Mouse (Mus musculus): ENCODE measurements around the gene Cyb5d1. TPM values are rescaled to one million over a fixed set of nuclear protein-coding genes. Genes with fewer than 3 reads are reported as not detected.
"Not testable (repeated sequence)": the region's sequence is repeated elsewhere in the genome, so short reads cannot be mapped to it uniquely, and the experiment has no call there.

Cyb5d1 gene
- polyA plus RNA-seq (2012; ENCODE audit: insufficient read depth, insufficient read length, missing spikeins) = 16.1 and 18.9 TPM in 2 replicates

DNA sequence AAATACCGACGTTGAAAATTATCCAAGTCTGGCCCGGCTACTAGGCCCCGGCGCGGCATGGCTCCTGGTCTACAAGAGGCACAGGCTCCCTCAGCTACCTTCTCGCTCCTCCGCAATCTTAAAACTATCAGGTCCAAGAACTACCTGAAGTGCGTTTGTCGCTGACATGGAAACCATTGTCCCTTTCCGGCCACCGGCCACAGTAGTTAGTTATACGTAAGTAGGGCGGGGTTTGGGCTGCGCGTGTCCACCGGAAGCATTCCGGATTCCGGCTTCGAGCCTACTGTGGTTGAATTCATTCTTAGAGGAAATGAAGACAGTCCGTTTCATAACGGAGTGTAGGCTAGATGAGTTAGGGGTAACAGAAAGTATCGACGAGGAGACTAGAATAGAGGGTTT is at the start of gene Cyb5d1, which contains the start of gene Naa38:
Gene Cyb5d1 (minus strand): TSS at position 397 of the 399 bp plus-strand sequence.
Gene Naa38 (plus strand): TSS at position 253 of the 399 bp plus-strand sequence.
- H3K27ac ChIP-seq (replicated peaks; ENCODE audit: low read depth, low read length) = peak within 1 kb of the TSS; percentile 99
- not testable (repeated sequence) for H3K4me1 ChIP-seq (ENCODE audit: control insufficient read depth, insufficient read depth, insufficient read length, low read length)
- peak within 1 kb of the TSS; percentile 85 for H3K4me3 ChIP-seq (ENCODE audit: insufficient read depth, low read depth, low read length)

- Histone ChIP-seq H3K27ac (replicated peaks; ENCODE audit: low read depth, low read length) (peak overlapping the region; percentile 59), H3K4me3 (ENCODE audit: insufficient read depth, low read depth, low read length) (no peak overlapping the region), H3K4me1 (ENCODE audit: control insufficient read depth, insufficient read depth, insufficient read length, low read length) (peaks cover 4% of the 10 kb centered on the region)
These were observed 47.9 kb upstream of the Cyb5d1 start for GRCm38 (mm10) chr11:69443328-69443727.

- Histone ChIP-seq H3K4me1 (ENCODE audit: control insufficient read depth, insufficient read depth, insufficient read length, low read length) (peaks cover under 1% of the 10 kb centered on the region), H3K4me3 (ENCODE audit: insufficient read depth, low read depth, low read length) (no peak overlapping the region), H3K27ac (replicated peaks; ENCODE audit: low read depth, low read length) (no peak overlapping the region)
These were observed 41.9 kb upstream of the Cyb5d1 start for GRCm38 (mm10) chr11:69437291-69437690.

DNA sequence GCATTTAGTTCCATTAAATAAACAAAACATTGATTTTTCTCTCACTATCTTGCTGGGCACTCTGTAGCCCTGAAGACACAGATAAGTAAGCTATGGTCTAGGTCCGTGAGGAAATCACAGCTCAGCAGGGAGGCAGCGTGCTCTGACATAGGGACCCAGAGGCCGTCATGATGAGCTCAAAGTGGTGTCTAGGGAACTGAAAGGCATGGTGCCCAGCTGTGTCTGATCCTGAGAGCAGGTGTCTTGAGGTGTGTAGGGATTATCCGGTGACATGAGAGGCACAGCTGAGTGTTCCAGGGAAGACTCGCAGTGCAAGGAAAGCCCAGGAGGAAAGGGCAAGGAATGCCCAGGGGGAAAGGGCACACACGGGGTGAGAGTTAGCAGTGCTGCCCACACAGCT is 37.8 kb upstream of the Cyb5d1 start:
- no peak overlapping the region for H3K4me3 ChIP-seq (ENCODE audit: insufficient read depth, low read depth, low read length)
- no peaks in the 10 kb centered on the region for H3K4me1 ChIP-seq (ENCODE audit: control insufficient read depth, insufficient read depth, insufficient read length, low read length)
- H3K27ac ChIP-seq (replicated peaks; ENCODE audit: low read depth, low read length) = no peak overlapping the region

DNA sequence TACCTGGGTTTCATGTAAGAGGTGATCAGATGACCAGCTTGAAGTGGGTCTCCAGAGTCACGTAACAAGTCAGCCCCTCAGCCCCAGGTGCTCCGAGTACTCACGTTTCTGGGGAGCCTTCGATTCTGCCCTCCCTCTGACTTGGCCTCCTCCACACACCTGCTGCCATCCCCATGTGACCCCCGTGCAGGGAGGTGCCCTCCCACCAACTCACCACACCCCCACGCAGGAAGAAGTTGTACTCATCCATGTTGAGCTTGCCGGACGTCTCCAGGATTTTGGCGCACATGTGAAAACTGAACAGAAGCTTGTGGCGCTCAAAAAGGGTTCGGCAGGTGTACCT is 37.2 kb upstream of the Cyb5d1 start:
- Histone ChIP-seq H3K4me3 (ENCODE audit: insufficient read depth, low read depth, low read length) (no peak overlapping the region), H3K4me1 (ENCODE audit: control insufficient read depth, insufficient read depth, insufficient read length, low read length) (no peaks in the 10 kb centered on the region), H3K27ac (replicated peaks; ENCODE audit: low read depth, low read length) (no peak overlapping the region)

DNA sequence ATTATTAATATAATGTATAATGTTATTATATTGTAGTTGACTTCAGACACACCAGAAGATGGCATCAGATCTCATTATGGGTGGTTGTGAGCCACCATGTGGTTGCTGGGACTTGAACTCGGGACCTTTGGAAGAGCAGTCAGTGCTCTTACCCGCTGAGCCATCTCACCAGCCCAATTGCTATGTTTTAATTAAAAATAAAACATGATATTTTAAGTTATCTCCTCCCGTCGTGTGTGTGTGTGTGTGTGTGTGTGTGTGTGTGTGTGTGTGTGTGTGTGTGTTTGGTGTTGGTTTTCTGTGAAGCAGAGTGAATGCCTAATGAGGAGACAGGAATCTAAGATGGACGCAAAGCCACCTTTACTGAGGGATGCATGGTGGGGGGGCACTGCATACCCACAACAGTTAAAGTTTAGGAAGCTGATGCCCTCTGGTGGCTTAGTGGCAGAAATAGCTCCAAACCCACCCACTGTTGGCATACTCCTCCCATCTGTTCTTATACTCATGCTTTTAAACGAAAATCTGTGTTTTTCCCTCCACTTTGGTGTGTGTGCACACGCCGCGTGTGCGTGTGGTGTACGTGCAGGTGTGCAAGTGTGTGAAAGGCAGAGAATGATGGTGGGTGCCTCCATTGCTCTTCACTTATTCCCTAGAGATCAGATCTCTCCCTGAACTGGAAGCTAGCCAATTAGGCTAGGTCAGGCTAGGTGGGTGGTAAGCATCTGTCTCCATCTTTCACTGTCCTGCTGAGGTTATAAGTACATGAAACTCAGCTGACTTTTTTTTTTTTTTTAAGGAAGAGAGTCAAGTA is 36.6 kb upstream of the Cyb5d1 start:
- Histone ChIP-seq H3K27ac (replicated peaks; ENCODE audit: low read depth, low read length) (no peak overlapping the region), H3K4me1 (ENCODE audit: control insufficient read depth, insufficient read depth, insufficient read length, low read length) (no peaks in the 10 kb centered on the region), H3K4me3 (ENCODE audit: insufficient read depth, low read depth, low read length) (no peak overlapping the region)

DNA sequence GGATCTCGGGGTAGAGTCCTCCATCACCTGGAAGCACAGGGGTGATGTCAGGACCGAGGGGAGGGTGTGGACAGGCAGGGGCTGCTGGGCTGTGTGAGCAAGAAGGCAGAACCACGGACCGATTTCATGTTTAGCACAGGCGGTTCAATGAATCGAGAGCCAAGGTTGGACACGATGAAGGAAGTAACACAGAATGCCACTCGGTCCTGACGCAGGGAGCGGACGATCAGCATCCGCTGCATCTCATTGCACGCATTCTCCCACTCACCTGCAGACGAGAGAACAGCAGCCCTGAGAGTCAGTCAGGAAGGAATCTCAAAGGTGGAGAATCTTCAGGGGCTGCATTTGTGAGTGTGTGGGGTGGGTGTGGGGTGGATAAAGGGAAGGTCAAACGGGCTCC is 35.2 kb upstream of the Cyb5d1 start:
- no peaks in the 10 kb centered on the region for H3K4me1 ChIP-seq (ENCODE audit: control insufficient read depth, insufficient read depth, insufficient read length, low read length)
- H3K4me3 ChIP-seq (ENCODE audit: insufficient read depth, low read depth, low read length) = no peak overlapping the region
- H3K27ac ChIP-seq (replicated peaks; ENCODE audit: low read depth, low read length) = no peak overlapping the region

GRCm38 (mm10) chr11:69429313-69429712 is 33.9 kb upstream of the Cyb5d1 start:
- Histone ChIP-seq H3K27ac (replicated peaks; ENCODE audit: low read depth, low read length) (no peak overlapping the region), H3K4me3 (ENCODE audit: insufficient read depth, low read depth, low read length) (no peak overlapping the region), H3K4me1 (ENCODE audit: control insufficient read depth, insufficient read depth, insufficient read length, low read length) (no peaks in the 10 kb centered on the region)

GRCm38 (mm10) chr11:69428751-69429150 is 33.3 kb upstream of the Cyb5d1 start:
- H3K4me3 ChIP-seq (ENCODE audit: insufficient read depth, low read depth, low read length) = no peak overlapping the region
- no peaks in the 10 kb centered on the region for H3K4me1 ChIP-seq (ENCODE audit: control insufficient read depth, insufficient read depth, insufficient read length, low read length)
- no peak overlapping the region for H3K27ac ChIP-seq (replicated peaks; ENCODE audit: low read depth, low read length)

- H3K27ac ChIP-seq (replicated peaks; ENCODE audit: low read depth, low read length) = no peak overlapping the region
- H3K4me3 ChIP-seq (ENCODE audit: insufficient read depth, low read depth, low read length) = no peak overlapping the region
- H3K4me1 ChIP-seq (ENCODE audit: control insufficient read depth, insufficient read depth, insufficient read length, low read length) = no peaks in the 10 kb centered on the region
These were observed 30.8 kb upstream of the Cyb5d1 start for GRCm38 (mm10) chr11:69426246-69426645.

- Histone ChIP-seq H3K4me1 (ENCODE audit: control insufficient read depth, insufficient read depth, insufficient read length, low read length) (no peaks in the 10 kb centered on the region), H3K4me3 (ENCODE audit: insufficient read depth, low read depth, low read length) (no peak overlapping the region), H3K27ac (replicated peaks; ENCODE audit: low read depth, low read length) (no peak overlapping the region)
These were observed 28.5 kb upstream of the Cyb5d1 start for GRCm38 (mm10) chr11:69423885-69424284.

- Histone ChIP-seq H3K27ac (replicated peaks; ENCODE audit: low read depth, low read length) (no peak overlapping the region), H3K4me3 (ENCODE audit: insufficient read depth, low read depth, low read length) (no peak overlapping the region), H3K4me1 (ENCODE audit: control insufficient read depth, insufficient read depth, insufficient read length, low read length) (no peaks in the 10 kb centered on the region)
These were observed 27.4 kb upstream of the Cyb5d1 start for GRCm38 (mm10) chr11:69422842-69423241.

GRCm38 (mm10) chr11:69421131-69421977 is 25.9 kb upstream of the Cyb5d1 start:
- no peak overlapping the region for H3K27ac ChIP-seq (replicated peaks; ENCODE audit: low read depth, low read length)
- H3K4me3 ChIP-seq (ENCODE audit: insufficient read depth, low read depth, low read length) = no peak overlapping the region
- peaks cover 2% of the 10 kb centered on the region; the same call in 1 of the 2 replicates for H3K4me1 ChIP-seq (ENCODE audit: control insufficient read depth, insufficient read depth, insufficient read length, low read length)

GRCm38 (mm10) chr11:69420554-69421000 is 25.1 kb upstream of the Cyb5d1 start:
- Histone ChIP-seq H3K27ac (replicated peaks; ENCODE audit: low read depth, low read length) (no peak overlapping the region), H3K4me1 (ENCODE audit: control insufficient read depth, insufficient read depth, insufficient read length, low read length) (peaks cover 2% of the 10 kb centered on the region; the same call in 1 of the 2 replicates), H3K4me3 (ENCODE audit: insufficient read depth, low read depth, low read length) (peak overlapping the region; percentile 73)

DNA sequence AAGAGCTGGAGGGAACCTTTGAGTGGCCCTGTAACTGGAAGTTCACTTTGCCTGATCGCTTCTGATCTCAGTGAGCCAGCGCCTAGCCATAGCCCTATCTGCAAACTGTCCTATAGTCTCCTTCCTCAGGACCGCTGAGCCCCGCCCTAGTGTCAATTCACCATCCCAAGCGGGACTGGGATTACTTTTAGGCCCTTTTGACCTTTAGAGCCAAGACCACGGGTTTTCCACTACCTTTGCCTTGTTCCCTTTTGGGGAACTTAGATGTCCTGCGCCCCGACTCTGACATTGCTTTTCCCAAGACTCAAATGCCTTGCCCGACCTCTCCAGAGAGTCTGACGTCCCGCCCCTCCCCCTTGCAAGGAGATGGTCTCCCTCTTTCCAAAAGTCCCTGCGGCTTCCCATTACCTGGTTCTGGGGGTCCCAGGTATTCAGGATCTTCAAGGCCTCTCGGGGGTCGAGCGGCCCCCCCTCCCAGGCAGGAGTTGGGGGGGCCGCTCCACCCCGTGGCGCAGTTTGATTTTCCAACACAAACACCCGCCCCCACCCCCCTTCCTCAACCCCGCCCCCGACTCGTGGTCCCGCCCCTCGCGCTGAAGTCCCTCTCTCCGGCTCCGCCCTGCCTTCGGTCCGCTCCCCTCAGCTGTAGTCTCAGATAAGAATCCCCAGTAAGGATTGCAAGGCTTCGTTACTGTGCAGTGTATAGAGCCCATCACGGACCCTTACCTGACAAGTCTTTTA is 24.6 kb upstream of the Cyb5d1 start:
- Histone ChIP-seq H3K27ac (replicated peaks; ENCODE audit: low read depth, low read length) (peak overlapping the region; percentile 66), H3K4me1 (ENCODE audit: control insufficient read depth, insufficient read depth, insufficient read length, low read length) (peaks cover 2% of the 10 kb centered on the region), H3K4me3 (ENCODE audit: insufficient read depth, low read depth, low read length) (peak overlapping the region; percentile 73)
